Mouse (Mus musculus): ENCODE measurements at regions not wholly inside any gene's neighbourhood (a gene's known extent, or its start where the extent isn't known, plus 50 kb on each side); places are given as distances from the start of the nearest gene placed in this dataset.
A peak's percentile ranks its signal among the peaks of the same experiment; 100 is the strongest.

GRCm38 (mm10) chr14:86327646-86328045 lies 813.4 kb downstream of the Diaph3 start:
- TF ChIP-seq POLR2A (IDR thresholded peaks at IDR 0.05; ENCODE audit: insufficient read depth, low read depth, low read length) (no peak), CTCF (IDR thresholded peaks at IDR 0.05) (no peak), EP300 (IDR thresholded peaks at IDR 0.05; ENCODE audit: insufficient read depth, low read depth, low read length) (no peak)
- Histone ChIP-seq H3K9ac (ENCODE audit: low read depth, low read length) (no peak overlapping the region), H3K4me1 (ENCODE audit: control insufficient read depth, insufficient read depth, low read length) (peaks cover 3% of the 10 kb centered on the region; the same call in 1 of the 2 replicates), H3K27ac (no peak overlapping the region), H3K27me3 (ENCODE audit: control insufficient read depth, insufficient read depth, low read length) (no peaks in the 10 kb centered on the region), H3K4me3 (no peak overlapping the region), H3K36me3 (ENCODE audit: control insufficient read depth, insufficient read depth, low read length) (no peaks in the 10 kb centered on the region), H3K79me2 (replicated peaks; ENCODE audit: control insufficient read depth, insufficient read depth, low read length) (no peaks in the 10 kb centered on the region)
- no peak for DNase-seq
- intact Hi-C loops (cut with DNase I): loop anchor here (5.0 to 10.0 kb wide), 2 partner anchors 110 to 1883 kb away; partner anchors contain the start of gene Pcdh17
- WGBS: 87% methylated on average over 9 of the region's 9 CpGs

- H3K9ac ChIP-seq (ENCODE audit: low read depth, low read length): no peak overlapping the region
- TF ChIP-seq POLR2A (IDR thresholded peaks at IDR 0.05; ENCODE audit: insufficient read depth, low read depth, low read length) (no peak), EP300 (IDR thresholded peaks at IDR 0.05; ENCODE audit: insufficient read depth, low read depth, low read length) (no peak), CTCF (IDR thresholded peaks at IDR 0.05) (no peak)
- DNase-seq: peak in 1 of 2 experiments; percentile 20
- intact Hi-C loops (cut with DNase I): loop anchor here (2.0 to 10.0 kb wide), 2 partner anchors 14 to 1878 kb away; partner anchors contain the start of gene Pcdh17
- H3K36me3 ChIP-seq (ENCODE audit: control insufficient read depth, insufficient read depth, low read length): no peaks in the 10 kb centered on the region; the same call in 1 of the 2 replicates
- H3K79me2 ChIP-seq (replicated peaks; ENCODE audit: control insufficient read depth, insufficient read depth, low read length): no peaks in the 10 kb centered on the region
- 15% methylated on average over 7 of the region's 7 CpGs for WGBS
- peaks cover 7% of the 10 kb centered on the region for H3K4me1 ChIP-seq (ENCODE audit: control insufficient read depth, insufficient read depth, low read length)
- peak overlapping the region; percentile 85 for H3K27ac ChIP-seq
- no peak overlapping the region for H3K4me3 ChIP-seq
- no peaks in the 10 kb centered on the region for H3K27me3 ChIP-seq (ENCODE audit: control insufficient read depth, insufficient read depth, low read length)
These were observed 818.7 kb downstream of the Diaph3 start for GRCm38 (mm10) chr14:86322365-86322764.

- H3K79me2 ChIP-seq (replicated peaks; ENCODE audit: control insufficient read depth, insufficient read depth, low read length): no peaks in the 10 kb centered on the region
- no peak for DNase-seq
- intact Hi-C loops (cut with DNase I): no loop called here
- TF ChIP-seq CTCF (IDR thresholded peaks at IDR 0.05) (no peak), EP300 (IDR thresholded peaks at IDR 0.05; ENCODE audit: insufficient read depth, low read depth, low read length) (no peak), POLR2A (IDR thresholded peaks at IDR 0.05; ENCODE audit: insufficient read depth, low read depth, low read length) (no peak)
- no peak overlapping the region for H3K27ac ChIP-seq
- H3K4me1 ChIP-seq (ENCODE audit: control insufficient read depth, insufficient read depth, low read length): no peaks in the 10 kb centered on the region
- no peak overlapping the region for H3K4me3 ChIP-seq
- no peaks in the 10 kb centered on the region for H3K36me3 ChIP-seq (ENCODE audit: control insufficient read depth, insufficient read depth, low read length)
- no peak overlapping the region for H3K9ac ChIP-seq (ENCODE audit: low read depth, low read length)
- no peaks in the 10 kb centered on the region for H3K27me3 ChIP-seq (ENCODE audit: control insufficient read depth, insufficient read depth, low read length)
- whole genome bisulfite sequencing: 83% methylated on average over 6 of the region's 6 CpGs
These were observed 825.1 kb downstream of the Diaph3 start for GRCm38 (mm10) chr14:86315974-86316373.

- H3K4me1 ChIP-seq (ENCODE audit: control insufficient read depth, insufficient read depth, low read length): peaks cover 5% of the 10 kb centered on the region
- H3K27me3 ChIP-seq (ENCODE audit: control insufficient read depth, insufficient read depth, low read length): no peaks in the 10 kb centered on the region
- intact Hi-C loops (cut with DNase I): loop anchor here (1.0 kb wide), 1 partner anchor 30 kb away; no protein-coding TSS in a partner anchor
- peaks cover 4% of the 10 kb centered on the region; the same call in 1 of the 2 replicates for H3K36me3 ChIP-seq (ENCODE audit: control insufficient read depth, insufficient read depth, low read length)
- no peak for DNase-seq
- no peak overlapping the region for H3K9ac ChIP-seq (ENCODE audit: low read depth, low read length)
- peak overlapping the region; percentile 66 for H3K27ac ChIP-seq
- TF ChIP-seq CTCF (IDR thresholded peaks at IDR 0.05) (no peak), EP300 (IDR thresholded peaks at IDR 0.05; ENCODE audit: insufficient read depth, low read depth, low read length) (no peak), POLR2A (IDR thresholded peaks at IDR 0.05; ENCODE audit: insufficient read depth, low read depth, low read length) (no peak)
- H3K4me3 ChIP-seq: no peak overlapping the region
- H3K79me2 ChIP-seq (replicated peaks; ENCODE audit: control insufficient read depth, insufficient read depth, low read length): no peaks in the 10 kb centered on the region
- WGBS: 33% methylated on average over 7 of the region's 7 CpGs
These were observed 832.0 kb downstream of the Diaph3 start for GRCm38 (mm10) chr14:86308949-86309543.

GRCm38 (mm10) chr14:86307806-86308205 lies 833.2 kb downstream of the Diaph3 start:
- no peaks in the 10 kb centered on the region for H3K79me2 ChIP-seq (replicated peaks; ENCODE audit: control insufficient read depth, insufficient read depth, low read length)
- intact Hi-C loops (cut with DNase I): no loop called here
- no peak overlapping the region for H3K9ac ChIP-seq (ENCODE audit: low read depth, low read length)
- H3K4me1 ChIP-seq (ENCODE audit: control insufficient read depth, insufficient read depth, low read length): peaks cover 5% of the 10 kb centered on the region
- peak overlapping the region; percentile 66 for H3K27ac ChIP-seq
- no peak overlapping the region for H3K4me3 ChIP-seq
- H3K36me3 ChIP-seq (ENCODE audit: control insufficient read depth, insufficient read depth, low read length): peaks cover 4% of the 10 kb centered on the region; the same call in 1 of the 2 replicates
- peak; percentile 55 to 62 for DNase-seq
- WGBS: 16% methylated on average over 2 of the region's 2 CpGs
- no peaks in the 10 kb centered on the region for H3K27me3 ChIP-seq (ENCODE audit: control insufficient read depth, insufficient read depth, low read length)
- TF ChIP-seq POLR2A (IDR thresholded peaks at IDR 0.05; ENCODE audit: insufficient read depth, low read depth, low read length) (no peak), CTCF (IDR thresholded peaks at IDR 0.05) (peak; percentile 85), EP300 (IDR thresholded peaks at IDR 0.05; ENCODE audit: insufficient read depth, low read depth, low read length) (no peak)

- no peak overlapping the region for H3K4me3 ChIP-seq
- H3K27ac ChIP-seq: no peak overlapping the region
- no peak for DNase-seq
- no peaks in the 10 kb centered on the region for H3K27me3 ChIP-seq (ENCODE audit: control insufficient read depth, insufficient read depth, low read length)
- H3K79me2 ChIP-seq (replicated peaks; ENCODE audit: control insufficient read depth, insufficient read depth, low read length): no peaks in the 10 kb centered on the region
- no peaks in the 10 kb centered on the region for H3K4me1 ChIP-seq (ENCODE audit: control insufficient read depth, insufficient read depth, low read length)
- H3K36me3 ChIP-seq (ENCODE audit: control insufficient read depth, insufficient read depth, low read length): no peaks in the 10 kb centered on the region
- WGBS: 66% methylated on average over 5 of the region's 5 CpGs
- no peak overlapping the region for H3K9ac ChIP-seq (ENCODE audit: low read depth, low read length)
- intact Hi-C loops (cut with DNase I): no loop called here
- TF ChIP-seq CTCF (IDR thresholded peaks at IDR 0.05) (no peak), EP300 (IDR thresholded peaks at IDR 0.05; ENCODE audit: insufficient read depth, low read depth, low read length) (no peak), POLR2A (IDR thresholded peaks at IDR 0.05; ENCODE audit: insufficient read depth, low read depth, low read length) (no peak)
These were observed 839.4 kb downstream of the Diaph3 start for GRCm38 (mm10) chr14:86301666-86302065.

Data from heart, adult 2 months (tissue).